Mouse (Mus musculus): Measurements from ENCODE around the gene 1110032A03Rik. TPM values are rescaled to one million over a fixed set of nuclear protein-coding genes. Genes with fewer than 3 reads are reported as not detected.

1110032A03Rik gene
- total RNA-seq, 2 experiments from 2014 or later: 32.6 to 34.2 TPM

- peak in 1 of 2 experiments; percentile 51 for DNase-seq (ENCODE audit: low spot score in 2 of 2)
- intact Hi-C loops (cut with DNase I): no loop called here
These were observed 33.1 kb downstream of the 1110032A03Rik start for GRCm38 (mm10) chr9:50742261-50742660.

DNA sequence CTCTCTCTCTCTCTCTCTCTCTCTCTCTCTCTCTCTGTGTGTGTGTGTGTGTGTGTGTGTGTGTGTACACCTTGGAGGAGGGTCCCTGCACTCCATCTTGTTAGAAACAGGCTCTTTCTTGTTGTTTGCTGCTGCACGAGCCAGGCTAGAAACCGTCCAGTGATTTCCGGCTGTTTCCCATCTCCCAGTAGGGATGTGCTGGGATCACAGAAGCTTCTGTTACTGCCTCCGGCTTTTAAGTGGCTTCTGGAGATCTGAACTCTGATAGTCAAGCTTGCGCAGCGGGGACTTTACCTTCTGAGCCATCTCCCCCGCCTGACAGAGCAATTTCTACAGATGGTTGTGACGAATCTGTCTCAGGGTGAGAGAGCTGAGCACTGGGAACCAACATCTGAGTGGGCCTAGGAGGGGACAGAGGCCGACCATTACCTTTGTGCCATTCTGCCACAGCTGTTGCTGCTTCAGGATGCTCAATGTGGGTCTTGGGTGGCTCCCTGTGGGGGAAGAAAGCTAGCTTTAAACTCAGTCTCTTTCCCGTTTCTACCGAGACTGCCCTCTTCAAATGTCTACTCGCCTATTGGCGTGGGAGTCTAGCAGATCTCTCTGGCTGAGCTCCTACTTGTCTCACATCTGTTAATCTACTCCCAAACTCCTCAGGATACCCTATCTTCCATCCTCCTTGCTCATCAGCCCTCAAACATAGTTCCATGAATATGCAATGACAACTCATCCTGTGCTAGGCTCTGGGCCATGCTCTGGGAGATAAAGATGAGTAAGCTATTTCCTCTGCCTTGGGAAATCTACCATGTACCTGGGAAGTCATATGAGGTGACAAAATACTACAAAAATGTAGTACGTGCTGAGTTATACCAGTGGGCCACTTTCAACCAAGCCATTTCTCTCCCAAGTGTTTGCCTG, 34.2 kb downstream of the 1110032A03Rik start:
- DNase-seq (ENCODE audit: low spot score in 2 of 2): peak in 1 of 2 experiments; percentile 80
- intact Hi-C loops (cut with DNase I): no loop called here

DNA sequence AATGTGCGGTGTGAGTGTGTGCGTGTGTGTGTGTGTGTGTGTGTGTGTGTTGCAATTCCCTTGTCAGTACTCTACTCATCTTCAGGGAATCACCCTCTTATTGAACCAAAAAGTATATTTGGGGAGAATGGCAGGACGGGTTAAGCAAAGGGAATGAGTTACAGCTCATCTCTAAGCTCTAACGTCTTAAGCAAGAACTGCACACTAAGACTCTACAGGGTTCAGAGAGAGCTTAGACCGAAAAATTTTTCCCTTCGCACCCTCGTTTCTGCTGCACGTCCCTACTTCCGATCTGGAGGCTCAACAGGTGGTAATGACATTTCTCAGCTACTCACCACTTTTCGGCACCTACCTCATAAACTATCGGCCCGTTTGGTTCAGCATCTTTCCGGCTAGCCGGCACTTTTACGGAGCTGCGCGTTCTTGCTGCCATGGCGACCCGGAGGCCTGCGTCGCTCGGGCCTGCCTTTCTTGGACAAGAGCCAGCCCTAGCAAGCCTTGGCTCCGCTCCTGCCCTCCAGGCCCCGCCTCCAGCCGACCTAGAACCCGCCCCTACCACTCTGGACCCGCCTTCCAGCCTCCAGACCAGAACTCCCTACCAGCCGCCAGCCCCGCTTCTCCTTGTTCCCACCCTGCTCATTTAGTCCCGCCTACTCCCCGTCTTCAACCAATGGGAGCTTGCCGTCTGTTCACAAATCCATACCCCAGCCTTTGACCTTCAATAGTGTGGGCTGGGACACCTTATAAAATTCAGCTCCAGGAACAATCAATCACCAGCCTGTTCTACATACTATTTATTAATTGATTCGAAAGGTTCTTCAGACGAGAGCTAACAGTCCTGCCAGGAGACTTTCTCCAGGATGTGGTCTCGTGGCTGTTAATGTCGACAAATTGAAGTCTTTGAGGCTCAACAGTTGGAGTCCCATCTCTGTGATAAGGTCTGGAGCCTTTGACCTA, 36.1 kb downstream of the 1110032A03Rik start, which contains the start of gene Dixdc1:
Dixdc1 (minus strand) TSS at position 604 of the 957 bp plus-strand sequence.
- DNase-seq (ENCODE audit: low spot score in 2 of 2): peak; percentile 87 to 90

DNA sequence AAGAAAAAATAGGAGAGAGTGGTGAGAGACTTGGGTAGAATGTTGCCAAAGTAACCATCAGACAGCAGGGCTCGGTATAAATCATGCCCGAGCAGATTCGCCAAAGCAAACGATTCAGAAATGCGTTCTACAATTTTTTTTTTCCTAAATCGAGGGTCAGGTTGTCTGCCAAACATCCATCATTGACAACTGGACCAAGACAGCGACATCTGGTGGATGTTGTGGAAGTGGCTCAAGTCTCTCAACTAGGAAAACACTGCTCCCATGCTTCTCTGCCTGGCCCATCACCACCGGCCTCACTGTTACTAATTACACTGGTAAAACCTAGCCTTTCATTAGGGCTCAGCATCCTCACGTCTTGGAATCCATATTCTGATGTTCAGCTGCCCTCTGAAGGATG, 40.3 kb downstream of the 1110032A03Rik start:
- DNase-seq (ENCODE audit: low spot score in 2 of 2): peak; percentile 51 to 57
- intact Hi-C loops (cut with DNase I): loop anchor here (2.0 kb wide), 2 partner anchors 26 to 76 kb away; partner anchors contain the start of gene Dlat

More for the DNA sequence above, 36.1 kb downstream of the 1110032A03Rik start, which contains the start of gene Dixdc1:
- intact Hi-C loops (cut with DNase I): loop anchor here (1.0 kb wide), 1 partner anchor 29 kb away; the partner anchor contains the start of gene Fdxacb1

DNA sequence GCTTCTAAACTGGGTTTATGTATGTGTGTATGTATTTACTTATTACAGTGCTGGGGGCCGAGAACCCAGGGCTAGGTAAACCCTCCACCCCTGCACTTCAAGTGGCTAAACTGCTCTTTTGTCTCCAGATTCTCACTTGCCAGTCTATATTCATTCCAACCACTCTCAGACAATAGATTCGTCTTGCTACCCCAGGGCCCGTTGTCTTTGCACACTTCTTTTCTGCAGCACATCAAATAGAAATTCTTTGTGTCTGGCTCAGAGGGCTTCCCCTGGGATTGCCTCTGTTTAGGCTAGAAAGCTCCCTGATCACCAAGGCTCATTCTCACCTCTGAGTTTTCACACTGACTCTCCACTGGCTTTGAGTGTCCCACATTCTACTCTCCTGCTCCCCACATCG, 42.8 kb downstream of the 1110032A03Rik start:
- no peak for DNase-seq (ENCODE audit: low spot score in 2 of 2)
- intact Hi-C loops (cut with DNase I): no loop called here

DNA sequence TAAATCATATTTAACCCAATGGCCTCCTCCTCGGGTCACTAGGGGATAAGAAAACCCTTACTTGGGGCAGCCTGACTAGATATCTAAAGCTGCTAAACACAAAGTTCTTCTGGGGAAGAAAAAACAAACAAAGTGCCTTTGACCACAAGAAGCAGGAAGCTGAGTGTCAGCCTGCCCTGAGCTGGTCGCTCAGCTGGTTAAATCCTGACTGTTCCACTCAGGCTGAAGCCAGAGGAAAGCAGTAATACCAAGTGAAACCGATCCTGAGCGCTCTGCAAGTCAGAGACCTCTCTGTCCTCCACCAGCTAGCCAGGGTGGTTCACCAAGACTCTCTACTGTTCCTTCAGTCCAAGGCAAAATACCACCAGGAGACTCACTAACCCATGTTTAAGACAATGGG, 45.7 kb downstream of the 1110032A03Rik start:
- intact Hi-C loops (cut with DNase I): loop anchor here (5.0 kb wide), 1 partner anchor 38 kb away; the partner anchor contains the start of gene Fdxacb1
- no peak for DNase-seq (ENCODE audit: low spot score in 2 of 2)

GRCm38 (mm10) chr9:50727925-50728651, 47.2 kb downstream of the 1110032A03Rik start:
- DNase-seq (ENCODE audit: low spot score in 2 of 2): peak; percentile 90 to 92
- intact Hi-C loops (cut with DNase I): loop anchor here (5.0 kb wide), 1 partner anchor 39 kb away; the partner anchor contains the start of gene Fdxacb1

GRCm38 (mm10) chr9:50727171-50727924, 48.0 kb downstream of the 1110032A03Rik start:
- intact Hi-C loops (cut with DNase I): loop anchor here (5.0 kb wide), 1 partner anchor 40 kb away; the partner anchor contains the start of gene Fdxacb1
- peak; percentile 73 to 89 for DNase-seq (ENCODE audit: low spot score in 2 of 2)

DNA sequence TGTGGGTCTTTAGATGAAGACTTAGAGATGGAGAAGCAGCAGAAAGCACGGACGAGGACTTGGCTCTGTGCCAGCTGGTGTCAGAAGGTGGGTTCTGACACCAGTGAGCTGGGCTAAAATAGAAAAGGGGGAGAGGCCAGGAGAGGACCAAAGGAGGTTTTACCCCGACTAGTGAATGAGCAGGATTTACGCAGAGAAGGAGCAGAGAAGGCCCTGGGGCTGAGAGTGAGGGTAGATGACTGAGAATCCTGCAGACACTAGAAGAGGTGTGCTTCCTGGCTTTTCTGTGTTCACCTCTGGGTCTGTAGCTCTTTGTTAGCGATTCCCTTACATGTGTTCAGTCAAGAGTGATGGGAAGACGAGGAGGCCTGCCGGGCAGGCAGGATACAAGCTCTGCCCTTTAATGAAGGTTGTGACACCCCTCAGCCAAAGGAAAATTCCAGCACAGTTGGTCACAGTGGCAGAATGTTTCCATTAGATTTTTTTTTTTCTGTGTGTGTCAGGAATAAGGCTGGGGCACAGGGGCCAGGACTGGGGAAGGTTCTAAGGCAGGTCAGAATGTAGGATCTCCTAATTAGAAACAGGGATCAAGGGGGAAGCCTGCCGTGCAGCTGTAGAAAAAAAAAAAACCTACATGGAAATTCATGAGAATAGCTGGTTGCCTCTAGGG, 49.3 kb downstream of the 1110032A03Rik start:
- intact Hi-C loops (cut with DNase I): loop anchor here (5.0 kb wide), 1 partner anchor 41 kb away; the partner anchor contains the start of gene Fdxacb1

DNA sequence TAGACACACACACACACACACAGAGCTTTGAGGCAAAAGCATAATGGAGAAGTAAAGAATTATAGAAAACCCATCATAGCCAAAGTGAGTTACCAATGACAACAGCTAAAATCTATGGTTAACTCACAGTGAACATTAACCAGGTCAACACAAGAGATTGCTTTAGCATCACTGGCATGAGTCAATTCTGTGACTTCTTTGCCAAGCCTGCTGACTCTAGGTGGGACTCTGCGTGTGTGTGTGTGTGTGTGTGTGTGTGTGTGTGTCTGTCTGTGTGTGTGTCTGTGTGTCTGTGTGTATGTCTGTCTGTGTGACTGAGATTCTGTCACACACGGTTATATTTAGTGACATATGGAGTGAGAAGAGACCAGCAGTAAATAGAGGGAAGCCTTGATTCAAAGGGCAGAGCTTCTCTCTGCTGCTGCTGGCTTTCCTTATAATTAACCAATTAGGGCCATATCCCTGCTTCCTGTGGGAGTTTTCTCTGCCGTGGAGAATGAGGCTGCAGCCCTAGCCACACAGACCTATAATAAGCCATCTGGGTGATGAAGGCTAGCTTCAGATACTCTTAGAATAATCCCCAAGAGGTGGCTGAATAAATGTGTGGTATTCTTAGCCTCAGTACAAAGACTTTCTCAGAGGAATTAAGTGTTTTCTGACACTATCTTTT, 50.5 kb downstream of the 1110032A03Rik start:
- no peak for DNase-seq (ENCODE audit: low spot score in 2 of 2)
- intact Hi-C loops (cut with DNase I): loop anchor here (5.0 kb wide), 1 partner anchor 43 kb away; the partner anchor contains the start of gene Fdxacb1

More for the DNA sequence above, 49.3 kb downstream of the 1110032A03Rik start:
- DNase-seq (ENCODE audit: low spot score in 2 of 2): no peak

GRCm38 (mm10) chr9:50724147-50724546, 51.2 kb downstream of the 1110032A03Rik start:
- intact Hi-C loops (cut with DNase I): no loop called here

DNA sequence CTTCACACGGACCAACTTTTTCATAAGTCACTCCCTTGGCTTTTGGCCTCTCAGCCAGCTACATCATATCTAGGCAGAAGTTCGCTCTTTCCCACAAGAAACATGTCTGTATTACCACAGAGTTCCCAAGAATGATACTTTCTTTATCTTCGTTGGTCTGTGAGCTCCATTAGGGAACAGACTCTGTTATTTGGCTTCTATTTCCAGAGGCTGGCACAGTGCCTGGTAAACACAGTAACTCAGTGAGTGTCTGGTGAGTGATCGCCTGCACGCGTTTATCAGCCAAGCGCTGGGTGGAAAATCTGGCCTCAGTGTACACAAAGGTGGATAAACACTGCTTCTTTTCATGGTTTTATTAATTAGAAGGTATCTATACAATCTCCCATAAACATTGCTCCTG, 51.9 kb downstream of the 1110032A03Rik start:
- intact Hi-C loops (cut with DNase I): no loop called here
- DNase-seq (ENCODE audit: low spot score in 2 of 2): peak; percentile 49 to 56

More at GRCm38 (mm10) chr9:50724147-50724546, 51.2 kb downstream of the 1110032A03Rik start:
- no peak for DNase-seq (ENCODE audit: low spot score in 2 of 2)

GRCm38 (mm10) chr9:50722451-50722911, 52.8 kb downstream of the 1110032A03Rik start:
- intact Hi-C loops (cut with DNase I): no loop called here

DNA sequence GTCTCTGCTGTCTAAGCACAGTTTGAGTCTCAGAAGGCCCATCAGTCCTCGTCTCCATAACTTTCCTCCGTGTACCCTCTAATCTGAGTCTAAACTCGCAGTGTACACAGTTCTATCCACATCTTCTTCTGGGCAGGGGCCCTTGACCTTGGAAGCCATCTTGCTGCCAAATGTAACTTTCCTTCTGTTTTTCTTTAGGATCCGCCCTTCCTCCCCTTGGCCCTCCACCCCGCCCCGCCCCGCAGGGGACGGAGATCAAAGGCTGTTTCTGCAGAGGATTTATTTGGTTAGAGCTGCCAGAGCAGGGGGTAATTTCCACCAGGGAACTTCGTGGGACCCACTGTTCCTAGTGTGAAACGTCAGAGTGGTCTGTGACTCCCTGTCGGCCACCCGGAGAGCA, 54.3 kb downstream of the 1110032A03Rik start:
- intact Hi-C loops (cut with DNase I): no loop called here
- no peak for DNase-seq (ENCODE audit: low spot score in 2 of 2)

More at GRCm38 (mm10) chr9:50722451-50722911, 52.8 kb downstream of the 1110032A03Rik start:
- no peak for DNase-seq (ENCODE audit: low spot score in 2 of 2)

DNA sequence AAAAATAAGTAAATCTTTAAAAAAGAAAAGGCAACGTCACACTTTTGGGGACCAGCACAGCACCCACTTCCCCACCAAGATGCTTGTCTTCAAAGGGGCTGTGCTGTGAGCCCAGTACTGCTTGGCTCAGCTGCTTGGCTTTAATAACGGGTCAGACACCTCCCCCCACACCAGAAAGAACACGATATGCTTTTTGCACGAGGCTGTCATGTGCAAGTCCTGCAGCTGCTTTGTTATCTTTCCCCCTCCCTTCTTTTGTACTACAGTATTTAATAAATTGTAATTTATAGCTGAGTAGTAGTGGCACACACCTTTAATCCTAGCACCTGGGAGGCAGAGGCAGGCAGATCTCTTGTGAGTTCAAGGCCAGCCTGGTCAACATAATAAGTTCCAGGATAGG, 56.4 kb downstream of the 1110032A03Rik start:
- intact Hi-C loops (cut with DNase I): no loop called here
- DNase-seq (ENCODE audit: low spot score in 2 of 2): no peak

- intact Hi-C loops (cut with DNase I): no loop called here
- no peak for DNase-seq (ENCODE audit: low spot score in 2 of 2)
These were observed 61.1 kb downstream of the 1110032A03Rik start for GRCm38 (mm10) chr9:50714188-50714587.
